Mouse (Mus musculus): Measurements from ENCODE around the gene Tenm3.

Tenm3 gene

GRCm38 (mm10) chr8:48322655-48323265 lies 521.0 kb downstream of the Tenm3 start:
- no peak for DNase-seq (ENCODE audit: low read depth)

- no peak for DNase-seq (ENCODE audit: low read depth)
Measured at GRCm38 (mm10) chr8:48322240-48322639, 521.5 kb downstream of the Tenm3 start.

- no peak for DNase-seq (ENCODE audit: low read depth)
Measured at GRCm38 (mm10) chr8:48319674-48320073, 524.1 kb downstream of the Tenm3 start.

- DNase-seq (ENCODE audit: low read depth): no peak
Measured at GRCm38 (mm10) chr8:48317498-48317897, 526.3 kb downstream of the Tenm3 start.

- DNase-seq (ENCODE audit: low read depth): no peak
Measured at GRCm38 (mm10) chr8:48315605-48316004, 528.1 kb downstream of the Tenm3 start.

- no peak for DNase-seq (ENCODE audit: low read depth)
Measured at GRCm38 (mm10) chr8:48313985-48314368, 529.8 kb downstream of the Tenm3 start.

- no peak for DNase-seq (ENCODE audit: low read depth)
Measured at GRCm38 (mm10) chr8:48313210-48313984, 530.4 kb downstream of the Tenm3 start.

- no peak for DNase-seq (ENCODE audit: low read depth)
Measured at GRCm38 (mm10) chr8:48311706-48312105, 532.0 kb downstream of the Tenm3 start.

- no peak for DNase-seq (ENCODE audit: low read depth)
Measured at GRCm38 (mm10) chr8:48310240-48310849, 533.4 kb downstream of the Tenm3 start.

GRCm38 (mm10) chr8:48309191-48309987 lies 534.4 kb downstream of the Tenm3 start:
- DNase-seq (ENCODE audit: low read depth): no peak

- DNase-seq (ENCODE audit: low read depth): no peak
Measured at GRCm38 (mm10) chr8:48304224-48304623, 539.5 kb downstream of the Tenm3 start.

- no peak for DNase-seq (ENCODE audit: low read depth)
Measured at GRCm38 (mm10) chr8:48300613-48301037, 543.1 kb downstream of the Tenm3 start.

GRCm38 (mm10) chr8:48300061-48300460 lies 543.7 kb downstream of the Tenm3 start:
- no peak for DNase-seq (ENCODE audit: low read depth)

GRCm38 (mm10) chr8:48299341-48299740 lies 544.4 kb downstream of the Tenm3 start:
- DNase-seq (ENCODE audit: low read depth): no peak

GRCm38 (mm10) chr8:48296371-48296770 lies 547.4 kb downstream of the Tenm3 start:
- no peak for DNase-seq (ENCODE audit: low read depth)

- DNase-seq (ENCODE audit: low read depth): no peak
Measured at GRCm38 (mm10) chr8:48295558-48295957, 548.2 kb downstream of the Tenm3 start.

- no peak for DNase-seq (ENCODE audit: low read depth)
Measured at GRCm38 (mm10) chr8:48293797-48294196, 550.0 kb downstream of the Tenm3 start.

- no peak for DNase-seq (ENCODE audit: low read depth)
Measured at GRCm38 (mm10) chr8:48285432-48285831, 558.3 kb downstream of the Tenm3 start.

GRCm38 (mm10) chr8:48281855-48282254 lies 561.9 kb downstream of the Tenm3 start:
- DNase-seq (ENCODE audit: low read depth): no peak

- no peak for DNase-seq (ENCODE audit: low read depth)
Measured at GRCm38 (mm10) chr8:48279360-48279759, 564.4 kb downstream of the Tenm3 start.

- DNase-seq (ENCODE audit: low read depth): no peak
Measured at GRCm38 (mm10) chr8:48277986-48278635, 565.6 kb downstream of the Tenm3 start.

GRCm38 (mm10) chr8:48275066-48275465 lies 568.7 kb downstream of the Tenm3 start:
- no peak for DNase-seq (ENCODE audit: low read depth)

Data from c-Kit-positive CD71-positive TER-119-negative erythroid progenitor cells, embryonic 14.5 days (primary cell).